Comparison of ENCODE assay signal across 16 mouse cellular contexts in the genomic region with DNA sequence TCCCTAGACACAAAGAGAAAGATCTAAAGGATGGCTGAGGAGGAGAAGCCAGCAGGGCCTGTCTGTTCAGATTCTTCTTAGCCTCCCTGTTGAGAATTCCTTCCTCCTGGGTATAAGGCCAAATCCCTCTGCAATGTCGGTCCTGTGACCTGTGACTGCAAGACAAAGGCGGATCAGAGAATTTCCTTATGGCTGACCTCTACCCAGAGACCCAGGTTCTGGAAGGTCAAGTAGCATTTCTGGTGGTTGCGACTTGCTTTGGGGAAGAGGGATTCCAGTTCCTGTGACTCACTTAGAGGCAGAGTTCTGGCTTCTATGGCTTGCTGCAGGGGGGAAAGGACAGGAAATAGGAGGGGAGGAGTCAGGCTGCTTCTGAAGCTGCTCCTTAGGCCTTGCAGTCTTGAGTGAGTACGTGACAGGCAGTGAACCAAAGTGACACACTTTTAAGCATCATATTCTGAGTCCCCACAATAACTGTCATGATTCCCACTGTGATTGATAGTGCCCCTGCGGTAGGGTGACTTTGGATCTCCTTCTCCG.
A peak's percentile ranks its signal among the peaks of the same experiment; 100 is the strongest.
DNase-seq lines count a peak whose midpoint lies in the region; ATAC-seq and TF ChIP-seq lines count a peak whose summit lies in the region.
"Had no signal": no experiment of that assay in that cellular context is flagged by ENCODE, and none has a peak within 500 bp of the region (broad histone marks: within the 10 kb centered on the region; RNA-seq: fewer than 3 reads in every experiment).

No protein-coding gene starts in this region.

- no peaks in the 10 kb centered on the region for H3K4me1 ChIP-seq in kidney, postnatal 0 days (replicated peaks; ENCODE audit: insufficient read depth, low read length)
- H3K4me1 ChIP-seq: forebrain, embryonic 15.5 days; liver, embryonic 13.5 days had no signal

- no peak overlapping the region for H3K9ac ChIP-seq in kidney, postnatal 0 days (ENCODE audit: low read depth, low read length)
- H3K9ac ChIP-seq: forebrain, embryonic 15.5 days; liver, embryonic 13.5 days had no signal

- H3K4me2 ChIP-seq in kidney, postnatal 0 days (ENCODE audit: low read length), result no peak overlapping the region
- H3K4me2 ChIP-seq: forebrain, embryonic 15.5 days; liver, embryonic 13.5 days had no signal

- H3K9me3 ChIP-seq in kidney, postnatal 0 days (replicated peaks; ENCODE audit: low read length), result no peaks in the 10 kb centered on the region
- H3K9me3 ChIP-seq: forebrain, embryonic 15.5 days; liver, embryonic 13.5 days had no signal

- H3K4me3 ChIP-seq in kidney, postnatal 0 days (replicated peaks; ENCODE audit: low read depth, low read length), result no peak overlapping the region
- H3K4me3 ChIP-seq: forebrain, embryonic 15.5 days; gastrocnemius, adult 2 months; liver, embryonic 13.5 days had no signal

- DNase-seq in kidney, postnatal 0 days (ENCODE audit: low spot score), result peak; percentile 29
- no peak for DNase-seq in kidney, postnatal 14 days
- peak; percentile 9 for DNase-seq in ES-CJ7 (ENCODE audit: low read depth, low spot score)
- DNase-seq in embryo, embryonic 9.5 days (ENCODE audit: extremely low spot score), result peak; percentile 10
- DNase-seq in thymus, postnatal 14 days, result peak; percentile 74
- DNase-seq in Muller cell, postnatal 12 days (ENCODE audit: inconsistent ontology term), result no peak
- DNase-seq in adrenal gland, postnatal 10 days, result no peak
- DNase-seq in B cell, adult 2 months, result no peak
- DNase-seq: adrenal gland, postnatal 25 days; cerebellum, postnatal 36 days; gastrocnemius, adult 2 months; kidney, postnatal 36 days; layer of hippocampus, postnatal 36 days; left cerebral cortex, postnatal 4 days; liver, embryonic 13.5 days had no signal

- no peak for ATAC-seq in kidney, postnatal 0 days (replicated peaks; ENCODE audit: low FRiP score, low read depth)
- ATAC-seq: forebrain, embryonic 15.5 days had no signal

- no peaks in the 10 kb centered on the region for H3K27me3 ChIP-seq in kidney, postnatal 0 days (ENCODE audit: insufficient read depth, low read length)
- H3K27me3 ChIP-seq: forebrain, embryonic 15.5 days; liver, embryonic 13.5 days had no signal

- H3K27ac ChIP-seq in kidney, postnatal 0 days, result no peak overlapping the region
- H3K27ac ChIP-seq: forebrain, embryonic 15.5 days; gastrocnemius, adult 2 months; liver, embryonic 13.5 days had no signal

- H3K36me3 ChIP-seq in kidney, postnatal 0 days (ENCODE audit: insufficient read depth, low read length), result no peaks in the 10 kb centered on the region
- H3K36me3 ChIP-seq: forebrain, embryonic 15.5 days; liver, embryonic 13.5 days had no signal

- 36% methylated on average over 6 of the region's 6 CpGs for WGBS in kidney, postnatal 0 days

- TF ChIP-seq CTCF in kidney, postnatal 0 days (IDR thresholded peaks at IDR 0.05; ENCODE audit: low read depth), result no peak

Comparison
In these comparisons a context has a peak if more than half of its experiments do, and no peak if none do; other contexts are left out.
1. DNase-seq: peak in kidney, postnatal 0 days (single experiment), ES-CJ7 (single experiment), embryo, embryonic 9.5 days (single experiment) and thymus, postnatal 14 days (single experiment); none in kidney, postnatal 14 days (single experiment), Muller cell, postnatal 12 days (single experiment), adrenal gland, postnatal 10 days (single experiment) and B cell, adult 2 months (0 of 2).